Mouse (Mus musculus): ENCODE data around the gene Pkp4. TPM values are rescaled to one million over a fixed set of nuclear protein-coding genes. Genes with fewer than 3 reads are reported as not detected.
"Not testable (repeated sequence)": the region's sequence is repeated elsewhere in the genome, so short reads cannot be mapped to it uniquely, and the experiment has no call there.

Pkp4 gene
- total RNA-seq, 2 experiments from 2014 or later = 293 to 303 TPM

- DNase-seq = no peak
Measured at GRCm38 (mm10) chr2:59340878-59341277, 180.2 kb downstream of the Pkp4 start.

GRCm38 (mm10) chr2:59342591-59343210, 182.1 kb downstream of the Pkp4 start:
- no peak for DNase-seq

GRCm38 (mm10) chr2:59343834-59344233, 183.2 kb downstream of the Pkp4 start:
- DNase-seq = no peak

GRCm38 (mm10) chr2:59344699-59345098, 184.0 kb downstream of the Pkp4 start:
- DNase-seq = no peak

- no peak for DNase-seq
Measured at GRCm38 (mm10) chr2:59345141-59345839, 184.6 kb downstream of the Pkp4 start.

- DNase-seq = peak; percentile 63 to 69
Measured at GRCm38 (mm10) chr2:59346443-59346842, 185.8 kb downstream of the Pkp4 start.

- DNase-seq = no peak
Measured at GRCm38 (mm10) chr2:59348585-59348984, 187.9 kb downstream of the Pkp4 start.

GRCm38 (mm10) chr2:59350094-59350493, 189.4 kb downstream of the Pkp4 start:
- DNase-seq = no peak

GRCm38 (mm10) chr2:59351303-59352099, 190.9 kb downstream of the Pkp4 start:
- no peak for DNase-seq

GRCm38 (mm10) chr2:59353821-59354220, 193.2 kb downstream of the Pkp4 start:
- no peak for DNase-seq

GRCm38 (mm10) chr2:59355531-59356289, 195.1 kb downstream of the Pkp4 start:
- no peak for DNase-seq

- no peak for DNase-seq
Measured at GRCm38 (mm10) chr2:59359760-59360342, 199.2 kb downstream of the Pkp4 start.

GRCm38 (mm10) chr2:59361350-59361780, 200.7 kb downstream of the Pkp4 start:
- no peak for DNase-seq

- no peak for DNase-seq
Measured at GRCm38 (mm10) chr2:59364156-59364842, 203.6 kb downstream of the Pkp4 start.

- no peak for DNase-seq
Measured at GRCm38 (mm10) chr2:59367191-59367590, 206.5 kb downstream of the Pkp4 start.

GRCm38 (mm10) chr2:59373113-59373512, 212.5 kb downstream of the Pkp4 start:
- no peak for DNase-seq

GRCm38 (mm10) chr2:59378096-59378495, 217.4 kb downstream of the Pkp4 start:
- DNase-seq = no peak

- DNase-seq = not testable (repeated sequence)
Measured at GRCm38 (mm10) chr2:59378861-59379260, 218.2 kb downstream of the Pkp4 start.

GRCm38 (mm10) chr2:59383231-59383630, 222.6 kb downstream of the Pkp4 start:
- no peak for DNase-seq

GRCm38 (mm10) chr2:59383852-59384776, 223.5 kb downstream of the Pkp4 start:
- no peak for DNase-seq

Data from layer of hippocampus, postnatal 36 days (tissue).